ENCODE assay signal across 9 mouse cellular contexts in the genomic region with DNA sequence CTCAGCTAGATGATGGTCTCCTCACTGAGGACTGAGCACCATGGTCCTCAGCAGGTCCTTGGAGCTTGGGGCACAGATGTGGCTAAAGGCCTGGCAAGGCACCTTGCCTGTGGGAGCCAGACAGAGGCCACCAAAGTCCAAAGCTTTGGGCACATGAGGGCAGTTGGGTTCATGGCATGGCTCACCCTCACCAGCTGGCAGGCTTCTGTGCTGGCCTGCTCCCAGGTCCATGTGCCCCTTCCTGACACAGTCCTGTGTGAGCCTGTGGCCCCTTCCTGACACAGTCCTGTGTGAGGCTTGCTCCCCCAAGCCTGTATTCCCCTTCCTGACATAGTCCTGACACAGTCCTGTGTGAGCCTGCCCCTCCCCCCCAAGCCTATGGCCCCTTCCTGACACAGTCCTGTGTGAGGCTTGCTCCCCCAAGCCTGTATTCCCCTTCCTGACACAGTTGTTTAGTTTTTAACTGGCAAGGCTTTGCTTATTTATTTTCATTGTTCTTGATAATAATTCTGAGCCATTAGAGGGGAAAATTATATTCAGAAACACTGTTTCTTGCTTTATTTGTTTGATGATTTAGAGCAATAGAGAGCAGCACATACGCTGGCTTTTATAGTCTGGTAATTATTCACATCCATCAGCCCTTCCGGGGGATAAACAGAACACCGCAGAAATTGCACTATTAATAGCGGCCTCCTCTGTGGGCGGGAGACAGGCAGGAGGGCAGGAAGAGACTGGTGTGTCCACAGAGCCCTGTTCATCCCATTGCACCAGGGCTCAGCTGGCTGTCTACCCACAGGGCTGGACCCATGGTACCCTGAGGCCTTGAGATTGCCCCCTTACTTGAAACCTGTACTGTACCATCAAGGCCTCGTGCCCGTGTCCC. TPM values are rescaled to one million over a fixed set of nuclear protein-coding genes. Genes with fewer than 3 reads are reported as not detected.
DNase-seq lines count a peak whose midpoint lies in the region; ATAC-seq and TF ChIP-seq lines count a peak whose summit lies in the region.
"Had no signal": no experiment of that assay in that cellular context is flagged by ENCODE, and none has a peak within 500 bp of the region (broad histone marks: within the 10 kb centered on the region; RNA-seq: fewer than 3 reads in every experiment).

No protein-coding gene starts in this region.

- intact Hi-C loops in left cerebral cortex, postnatal 4 days (cut with DNase I), result no loop called here

- TF ChIP-seq CTCF in liver, embryonic 14.5 days (IDR thresholded peaks at IDR 0.05; ENCODE audit: low read depth), result no peak

- peaks cover 6% of the 10 kb centered on the region for H3K36me3 ChIP-seq in heart, embryonic 16.5 days (ENCODE audit: control insufficient read depth, insufficient read depth)
- H3K36me3 ChIP-seq in forebrain, embryonic 14.5 days (ENCODE audit: control insufficient read depth, insufficient read depth, low read length), result peaks cover 58% of the 10 kb centered on the region
- H3K36me3 ChIP-seq in liver, embryonic 14.5 days (replicated peaks; ENCODE audit: control insufficient read depth, insufficient read depth, low read depth), result no peaks in the 10 kb centered on the region

- WGBS in heart, embryonic 16.5 days, result 32% methylated on average over 7 of the region's 7 CpGs
- 66% methylated on average over 7 of the region's 7 CpGs for WGBS in forebrain, embryonic 14.5 days
- 50% methylated on average over 7 of the region's 7 CpGs for WGBS in liver, embryonic 14.5 days (ENCODE audit: insufficient replicate concordance)

- no peak overlapping the region for H3K27ac ChIP-seq in heart, embryonic 16.5 days (ENCODE audit: low read length)
- peak overlapping the region; percentile 55 for H3K27ac ChIP-seq in forebrain, embryonic 14.5 days (ENCODE audit: low read depth, low read length)
- no peak overlapping the region for H3K27ac ChIP-seq in liver, embryonic 14.5 days
- H3K27ac ChIP-seq: limb, embryonic 12.5 days had no signal

- DNase-seq in heart, adult 11 months, result no peak
- peak; percentile 62 for DNase-seq in Muller cell, postnatal 12 days (ENCODE audit: inconsistent ontology term)
- DNase-seq in forebrain, embryonic 14.5 days (ENCODE audit: low spot score), result peak; percentile 21
- no peak for DNase-seq in liver, embryonic 14.5 days (ENCODE audit: low read depth in 3 of 3, low spot score in 3 of 3)
- no peak for DNase-seq in yolk sac, embryonic 10.5 days (ENCODE audit: low spot score)
- no peak for DNase-seq in left cerebral cortex, postnatal 4 days
- no peak for DNase-seq in layer of hippocampus, adult 9-10 months (ENCODE audit: low spot score)

- no peaks in the 10 kb centered on the region for H3K27me3 ChIP-seq in heart, embryonic 16.5 days (ENCODE audit: control insufficient read depth, insufficient read depth, low read length)
- no peaks in the 10 kb centered on the region for H3K27me3 ChIP-seq in forebrain, embryonic 14.5 days (replicated peaks; ENCODE audit: control insufficient read depth, insufficient read depth, low read length)
- no peaks in the 10 kb centered on the region for H3K27me3 ChIP-seq in liver, embryonic 14.5 days (ENCODE audit: control insufficient read depth, insufficient read depth, low read length)
- H3K27me3 ChIP-seq: limb, embryonic 12.5 days had no signal

- no peak for TF ChIP-seq EP300 in liver, embryonic 14.5 days (IDR thresholded peaks at IDR 0.05; ENCODE audit: low read depth)

- ATAC-seq in heart, embryonic 16.5 days (replicated peaks; ENCODE audit: extremely low read depth, insufficient read depth, low FRiP score), result 0 out of 2 replicates have a peak, but pooled peaks have one; percentile 28
- peak; percentile 30; the same call in 1 of the 2 replicates for ATAC-seq in forebrain, embryonic 14.5 days
- ATAC-seq in liver, embryonic 14.5 days (ENCODE audit: insufficient read depth), result peak; percentile 19; the same call in 1 of the 2 replicates

- peak overlapping the region; percentile 22; the same call in 1 of the 2 replicates for H3K9ac ChIP-seq in heart, embryonic 16.5 days (ENCODE audit: low read length)
- H3K9ac ChIP-seq in forebrain, embryonic 14.5 days (ENCODE audit: low read length), result no peak overlapping the region
- H3K9ac ChIP-seq in liver, embryonic 14.5 days (replicated peaks), result no peak overlapping the region
- H3K9ac ChIP-seq: limb, embryonic 12.5 days had no signal

- no peak overlapping the region for H3K4me2 ChIP-seq in heart, embryonic 16.5 days (ENCODE audit: low read depth, low read length)
- H3K4me2 ChIP-seq in forebrain, embryonic 14.5 days (ENCODE audit: low read length), result no peak overlapping the region
- H3K4me2 ChIP-seq in liver, embryonic 14.5 days (ENCODE audit: low read depth), result no peak overlapping the region
- H3K4me2 ChIP-seq: limb, embryonic 12.5 days had no signal

- no peaks in the 10 kb centered on the region for H3K9me3 ChIP-seq in heart, embryonic 16.5 days (replicated peaks; ENCODE audit: control insufficient read depth, low read length)
- H3K9me3 ChIP-seq in forebrain, embryonic 14.5 days (replicated peaks; ENCODE audit: control insufficient read depth, low read length), result no peaks in the 10 kb centered on the region
- no peaks in the 10 kb centered on the region for H3K9me3 ChIP-seq in liver, embryonic 14.5 days (ENCODE audit: control insufficient read depth, low read length)
- H3K9me3 ChIP-seq: limb, embryonic 12.5 days had no signal

- H3K4me1 ChIP-seq in heart, embryonic 16.5 days (ENCODE audit: control insufficient read depth, insufficient read depth, low read length), result peaks cover 17% of the 10 kb centered on the region
- no peaks in the 10 kb centered on the region for H3K4me1 ChIP-seq in forebrain, embryonic 14.5 days (ENCODE audit: control insufficient read depth, insufficient read depth, low read length)
- peaks cover 0 to 5% of the 10 kb centered on the region in 2 experiments; a peak in 1 of 4 replicates for H3K4me1 ChIP-seq in liver, embryonic 14.5 days (replicated peaks; ENCODE audit: control insufficient read depth in 2 of 2, insufficient read depth in 2 of 2, low read length in 1 of 2)

- H3K4me3 ChIP-seq in heart, embryonic 16.5 days (ENCODE audit: low read length), result no peak overlapping the region
- H3K4me3 ChIP-seq in forebrain, embryonic 14.5 days (ENCODE audit: low read depth, low read length), result no peak overlapping the region
- H3K4me3 ChIP-seq in liver, embryonic 14.5 days (ENCODE audit: insufficient read depth in 1 of 2, low read depth in 2 of 2, low read length in 2 of 2), result no peak overlapping the region
- H3K4me3 ChIP-seq: limb, embryonic 12.5 days had no signal

RNA-seq across cellular contexts. Expression of gene Kdm4b, which starts 40.2 kb away (rescaled TPM):
- polyA plus RNA-seq in heart, embryonic 16.5 days (2015; fragmentation: Nextera tagmentation; extraction: Ambion mirVana), result 23.8 and 33.0 TPM in 2 replicates
- 41.7 and 58.5 TPM in 2 replicates for polyA plus RNA-seq in forebrain, embryonic 14.5 days (2014; fragmentation: Nextera tagmentation; extraction: Ambion mirVana)
- 4.2 and 4.6 TPM in 2 replicates for polyA plus RNA-seq in liver, embryonic 14.5 days (2012; rRNA removed)
- polyA plus RNA-seq in liver, embryonic 14.5 days (2014; fragmentation: Nextera tagmentation; extraction: Ambion mirVana), result 4.5 and 6.3 TPM in 2 replicates
- total RNA-seq in left cerebral cortex, postnatal 4 days (2021), result 100 to 1,000 TPM; 111 to 112 TPM

Comparison
In these comparisons a context has a peak if more than half of its experiments do, and no peak if none do; other contexts are left out.
1. DNase-seq: peak in Muller cell, postnatal 12 days (single experiment) and forebrain, embryonic 14.5 days (single experiment); none in heart, adult 11 months (single experiment), liver, embryonic 14.5 days (0 of 3), yolk sac, embryonic 10.5 days (single experiment), left cerebral cortex, postnatal 4 days (single experiment) and layer of hippocampus, adult 9-10 months (single experiment).
2. Peak in every context shown above with its lines, with median percentiles within 50 percentile points of each other: ATAC-seq.